Mouse (Mus musculus): Measurements from ENCODE around the gene Eef2. TPM values are rescaled to one million over a fixed set of nuclear protein-coding genes. Genes with fewer than 3 reads are reported as not detected.
A peak's percentile ranks its signal among the peaks of the same experiment; 100 is the strongest.
"Not testable (repeated sequence)": the region's sequence is repeated elsewhere in the genome, so short reads cannot be mapped to it uniquely, and the experiment has no call there.

Gene Eef2
- total RNA-seq, 2 experiments from 2014 or later: 1,077 to 1,083 TPM

DNA sequence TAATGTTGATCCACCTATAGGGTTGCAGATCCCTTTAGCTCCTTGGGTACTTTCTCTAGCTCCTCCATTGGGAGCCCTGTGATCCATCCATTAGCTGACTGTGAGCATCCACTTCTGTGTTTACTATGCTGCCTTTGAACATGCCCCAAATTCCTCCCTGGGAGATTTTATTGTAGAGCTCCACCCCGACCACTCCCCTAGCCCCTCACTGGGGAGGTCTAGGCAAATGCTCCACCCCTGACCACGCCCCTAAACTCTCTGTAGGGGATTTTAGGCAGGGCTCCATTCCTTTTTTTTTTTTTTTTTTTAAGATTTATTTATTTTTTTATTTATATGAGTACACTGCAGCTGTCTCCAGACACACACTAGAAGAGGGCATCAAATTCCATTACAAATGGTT lies 47.3 kb downstream of the Eef2 start:
- DNase-seq (ENCODE audit: extremely low spot score in 1 of 2, low spot score in 2 of 2); intact Hi-C loops (cut with DNase I): not testable (repeated sequence)

DNA sequence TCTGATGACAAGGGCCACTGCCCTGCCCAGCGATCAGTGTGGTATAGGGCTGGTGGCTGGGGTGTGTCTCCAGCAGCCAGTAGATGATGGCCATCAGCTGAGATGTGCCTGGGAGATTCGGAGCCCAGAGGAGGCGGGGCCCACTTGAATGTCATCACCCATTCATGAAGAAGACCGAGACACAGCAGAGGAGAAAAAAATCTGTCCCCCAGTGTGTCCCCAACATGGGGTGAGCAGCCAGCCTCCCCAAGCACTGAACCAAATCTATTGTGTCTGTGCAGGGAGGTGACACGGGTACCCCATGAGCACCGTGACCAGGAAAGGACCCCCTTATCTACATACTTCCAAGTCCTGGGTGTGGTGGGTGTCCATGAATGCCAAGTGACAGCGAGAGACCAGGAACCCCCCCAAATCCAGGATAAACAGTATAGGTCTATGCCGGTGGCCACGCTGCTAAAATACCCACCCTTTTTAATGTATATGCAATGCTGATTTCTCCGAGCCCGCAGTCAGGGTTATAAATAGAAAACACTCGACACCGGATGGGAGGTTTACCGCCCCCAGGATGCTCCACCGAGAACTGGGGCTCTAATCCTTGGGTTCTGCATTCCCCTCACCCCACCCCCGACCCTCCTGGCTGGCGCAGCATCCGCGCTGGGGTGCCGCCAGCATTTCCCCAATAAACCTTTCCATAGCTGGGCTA lies 53.5 kb downstream of the Eef2 start:
- peak in 1 of 2 experiments; percentile 57 for DNase-seq (ENCODE audit: extremely low spot score in 1 of 2, low spot score in 2 of 2)
- intact Hi-C loops (cut with DNase I): no loop called here

DNA sequence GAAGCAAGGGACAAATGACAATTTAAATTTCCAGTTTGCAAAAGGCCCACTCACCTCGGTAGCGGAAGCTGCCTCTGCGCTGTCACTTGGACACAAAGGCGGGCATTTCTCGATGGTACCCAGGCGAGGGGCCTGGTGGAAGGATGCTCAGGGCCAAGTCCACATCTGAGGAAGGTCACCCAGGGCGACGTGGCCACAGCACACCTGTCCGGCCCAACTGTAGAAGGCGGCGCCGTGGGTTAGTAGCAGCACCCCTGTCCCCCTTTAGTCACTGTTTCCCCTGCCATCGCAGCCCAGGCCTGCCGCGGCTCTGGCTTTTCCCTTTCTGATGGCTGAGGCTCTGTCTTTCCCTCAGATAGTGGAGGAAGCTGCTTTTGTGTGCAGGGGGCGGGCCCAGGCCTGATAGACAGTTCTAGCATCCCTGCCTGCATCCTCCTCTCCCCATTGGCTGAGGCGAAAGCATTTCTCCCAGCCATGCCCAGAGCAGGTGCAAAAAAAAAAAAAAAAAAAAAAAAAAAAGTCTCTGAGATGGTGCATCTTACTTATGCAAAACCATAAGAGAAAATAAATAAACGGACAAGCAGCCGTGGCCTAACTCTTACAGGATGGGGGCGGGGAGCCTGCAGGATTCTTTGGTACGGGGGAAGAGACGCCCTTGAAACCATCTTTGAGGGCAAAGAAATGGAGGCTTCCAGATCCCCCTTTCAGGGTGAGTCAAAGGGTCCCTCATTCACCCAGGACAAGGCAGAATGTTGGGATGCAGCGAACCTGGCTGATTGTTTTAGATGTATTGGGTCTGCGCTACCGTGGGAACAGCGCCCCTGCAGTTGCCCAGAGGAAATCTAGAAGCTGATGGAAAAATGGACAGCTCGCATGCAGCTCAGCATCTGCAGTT lies 54.3 kb downstream of the Eef2 start, which contains the start of gene Atcay:
TSS of gene Atcay (minus strand) at position 396 of the 895 bp plus-strand sequence.
- intact Hi-C loops (cut with DNase I): no loop called here
- peak; percentile 82 to 84 for DNase-seq (ENCODE audit: extremely low spot score in 1 of 2, low spot score in 2 of 2)

DNA sequence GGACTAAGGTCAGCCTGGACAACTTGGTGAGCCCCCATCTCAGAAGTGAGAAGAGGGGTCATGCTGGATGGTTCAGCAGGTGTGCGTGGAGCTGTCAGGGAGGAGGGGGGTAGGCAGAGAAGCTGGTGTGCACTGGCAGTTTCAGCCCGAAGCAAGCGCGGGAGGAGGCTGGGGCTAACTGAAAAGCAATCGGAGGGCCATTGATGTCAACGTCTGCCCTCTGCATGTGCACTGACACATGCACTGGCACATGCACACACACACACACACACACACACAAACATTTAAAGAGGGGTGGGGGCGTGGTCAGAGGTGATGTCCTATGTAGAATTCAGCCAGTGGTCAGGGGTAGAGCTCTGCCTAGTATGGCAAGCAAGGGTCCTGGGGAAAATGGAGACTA lies 55.0 kb downstream of the Eef2 start:
- no peak for DNase-seq (ENCODE audit: extremely low spot score in 1 of 2, low spot score in 2 of 2)
- intact Hi-C loops (cut with DNase I): no loop called here

Other genes starting within 250 kb of the Eef2 start
- gene Gadd45b, start 246.6 kb upstream of the Eef2 start, total RNA-seq (2021): 10 to 100 TPM in 1 of 2 experiments, 1 to 10 TPM in 1; 8.2 to 10.4 TPM
- gene Gng7, start 161.7 kb upstream of the Eef2 start, total RNA-seq (2021): 100 to 1,000 TPM; 127 to 166 TPM
- 100 to 1,000 TPM; 105 to 120 TPM for gene Diras1, start 151.0 kb upstream of the Eef2 start, total RNA-seq (2021)
- gene Slc39a3, start 139.2 kb upstream of the Eef2 start, total RNA-seq (2021): 10 to 100 TPM; 65.2 to 67.8 TPM
- 100 to 1,000 TPM; 187 to 196 TPM for gene Sgta, start 116.5 kb upstream of the Eef2 start, total RNA-seq (2021)
- gene Thop1, start 106.6 kb upstream of the Eef2 start, total RNA-seq (2021): 10 to 100 TPM; 53.8 to 54.9 TPM
- under 1 TPM; 0.28 to 0.30 TPM for gene Creb3l3, start 77.8 kb upstream of the Eef2 start, total RNA-seq (2021)
- gene Map2k2, start 70.7 kb upstream of the Eef2 start, total RNA-seq (2021): 100 to 1,000 TPM; 127 to 130 TPM
- gene Zbtb7a, start 41.4 kb upstream of the Eef2 start, total RNA-seq (2021): 10 to 100 TPM; 38.7 to 42.6 TPM
- gene Pias4, start 8.7 kb upstream of the Eef2 start, total RNA-seq (2021): 10 to 100 TPM; 24.3 to 25.8 TPM
- gene Dapk3, start 6.4 kb downstream of the Eef2 start, total RNA-seq (2021): 10 to 100 TPM; 64.1 to 72.7 TPM
- not detected for gene 4930442H23Rik, start 7.2 kb downstream of the Eef2 start, total RNA-seq (2021)
- gene Nmrk2, start 25.4 kb downstream of the Eef2 start, total RNA-seq (2021): not detected
- 100 to 1,000 TPM; 209 to 222 TPM for gene Atcay, start 54.2 kb downstream of the Eef2 start, total RNA-seq (2021)
- 10 to 100 TPM; 62.2 to 63.5 TPM for gene Zfr2, start 56.5 kb downstream of the Eef2 start, total RNA-seq (2021)
- gene Matk, start 76.3 kb downstream of the Eef2 start, total RNA-seq (2021): 100 to 1,000 TPM; 223 to 225 TPM
- gene Mrpl54, start 90.3 kb downstream of the Eef2 start, total RNA-seq (2021): 10 to 100 TPM; 47.8 to 52.7 TPM
- gene Apba3, start 90.3 kb downstream of the Eef2 start, total RNA-seq (2021): 10 to 100 TPM; 23.7 to 32.6 TPM
- under 1 TPM; 0.39 to 0.49 TPM for gene Tjp3, start 115.0 kb downstream of the Eef2 start, total RNA-seq (2021)
- gene Pip5k1c, start 116.3 kb downstream of the Eef2 start, total RNA-seq (2021): 100 to 1,000 TPM; 336 to 340 TPM
- gene Cactin, start 144.5 kb downstream of the Eef2 start, total RNA-seq (2021): 10 to 100 TPM; 26.4 to 26.7 TPM
- gene Tbxa2r, start 152.1 kb downstream of the Eef2 start, total RNA-seq (2021): 1 to 10 TPM; 1.1 to 2.1 TPM
- under 1 TPM; 0.39 to 0.49 TPM for gene Gipc3, start 166.6 kb downstream of the Eef2 start, total RNA-seq (2021)
- gene Hmg20b, start 173.8 kb downstream of the Eef2 start, total RNA-seq (2021): 10 to 100 TPM; 18.3 to 20.3 TPM
- gene Mfsd12, start 180.9 kb downstream of the Eef2 start, total RNA-seq (2021): 10 to 100 TPM; 32.8 to 35.9 TPM
- 1 to 10 TPM; 1.2 to 1.7 TPM for gene 4930404N11Rik, start 189.2 kb downstream of the Eef2 start, total RNA-seq (2021)
- gene Fzr1, start 201.9 kb downstream of the Eef2 start, total RNA-seq (2021): 10 to 100 TPM; 85.7 to 94.7 TPM
- 10 to 100 TPM; 79.3 to 83.5 TPM for gene Dohh, start 207.8 kb downstream of the Eef2 start, total RNA-seq (2021)
- gene Gm48551, start 207.8 kb downstream of the Eef2 start, total RNA-seq (2021): 1 to 10 TPM; 3.4 to 5.0 TPM
- 1 to 10 TPM; 2.5 to 3.5 TPM for gene Gm48552, start 212.4 kb downstream of the Eef2 start, total RNA-seq (2021)
- gene Smim24, start 216.4 kb downstream of the Eef2 start, total RNA-seq (2021): 1 to 10 TPM; 2.0 to 2.2 TPM

All from left cerebral cortex, postnatal 10 days (tissue).